Mouse (Mus musculus): ENCODE data around the gene Cnn1. TPM values are rescaled to one million over a fixed set of nuclear protein-coding genes. Genes with fewer than 3 reads are reported as not detected.

Gene Cnn1
- total RNA-seq, 4 experiments from 2014 or later: 0.89 to 2.8 (median 1.2) TPM

Small RNA genes lying within 50 kb of the gene (microRNA-seq; reads per million reads assigned to microRNA genes)
- gene Mir7084: 0.50 to 0.70 reads per million in 2 experiments

Other genes with a start within 250 kb of the Cnn1 start
- gene Dock6, start 246.6 kb upstream of the Cnn1 start, total RNA-seq (2022): 10 to 100 TPM; 34.3 to 80.5 (median 56.4) TPM
- gene Rab3d, start 181.0 kb upstream of the Cnn1 start, total RNA-seq (2022): 10 to 100 TPM; 43.1 to 64.6 (median 48.1) TPM
- gene Ccdc159, start 171.7 kb upstream of the Cnn1 start, total RNA-seq (2022): 10 to 100 TPM in 3 of 4 experiments, 1 to 10 TPM in 1; 8.6 to 27.3 (median 17.7) TPM
- gene Tmem205, start 171.7 kb upstream of the Cnn1 start, total RNA-seq (2022): 100 to 1,000 TPM; 375 to 588 (median 495) TPM
- gene Plppr2, start 162.2 kb upstream of the Cnn1 start, total RNA-seq (2022): 10 to 100 TPM; 19.6 to 44.0 (median 32.1) TPM
- 10 to 100 TPM; 17.5 to 22.5 (median 20.0) TPM for gene Swsap1, start 143.5 kb upstream of the Cnn1 start, total RNA-seq (2022)
- gene Epor, start 135.7 kb upstream of the Cnn1 start, total RNA-seq (2022): 1 to 10 TPM; 1.2 to 4.7 (median 2.0) TPM
- 10 to 100 TPM; 23.7 to 72.6 (median 49.6) TPM for gene Rgl3, start 109.8 kb upstream of the Cnn1 start, total RNA-seq (2022)
- gene Ccdc151, start 96.6 kb upstream of the Cnn1 start, total RNA-seq (2022): 1 to 10 TPM in 3 of 4 experiments, under 1 TPM in 1; 0.81 to 2.8 (median 1.4) TPM
- 100 to 1,000 TPM; 167 to 190 (median 180) TPM for gene Prkcsh, start 96.4 kb upstream of the Cnn1 start, total RNA-seq (2022)
- gene Elavl3, start 47.2 kb upstream of the Cnn1 start, total RNA-seq (2022): 1 to 10 TPM; 1.8 to 4.6 (median 2.9) TPM
- under 1 TPM in 1 of 4 experiments, not detected in 3; 0.73 TPM for gene Gm49318, start 28.0 kb upstream of the Cnn1 start, total RNA-seq (2022)
- 10 to 100 TPM in 3 of 4 experiments, 1 to 10 TPM in 1; 6.9 to 15.6 (median 12.3) TPM for gene Zfp653, start 27.8 kb upstream of the Cnn1 start, total RNA-seq (2022)
- 10 to 100 TPM; 41.2 to 50.4 (median 48.9) TPM for gene Ecsit, start 13.8 kb upstream of the Cnn1 start, total RNA-seq (2022)
- 10 to 100 TPM; 71.9 to 83.9 (median 78.6) TPM for gene Elof1, start 18.0 kb downstream of the Cnn1 start, total RNA-seq (2022)
- 10 to 100 TPM; 30.6 to 44.1 (median 36.6) TPM for gene Acp5, start 36.5 kb downstream of the Cnn1 start, total RNA-seq (2022)
- gene Pigyl, start 57.6 kb downstream of the Cnn1 start, total RNA-seq (2022): 10 to 100 TPM; 51.0 to 67.4 (median 59.4) TPM
- gene Zfp872, start 88.9 kb downstream of the Cnn1 start, total RNA-seq (2022): 1 to 10 TPM; 3.0 to 7.2 (median 4.1) TPM
- gene Zfp809, start 126.5 kb downstream of the Cnn1 start, total RNA-seq (2022): 10 to 100 TPM; 37.1 to 62.6 (median 53.2) TPM
- 1 to 10 TPM in 2 of 4 experiments, under 1 TPM in 2; 0.58 to 1.2 (median 0.87) TPM for gene Zfp599, start 160.7 kb downstream of the Cnn1 start, total RNA-seq (2022)
- 10 to 100 TPM in 3 of 4 experiments, 1 to 10 TPM in 1; 6.6 to 17.0 (median 13.7) TPM for gene Zfp810, start 208.4 kb downstream of the Cnn1 start, total RNA-seq (2022)

Measured in adrenal gland, adult 8-10 months (tissue).